ENCODE assay signal across 10 mouse cellular contexts in genomic region chr2:76087170-76087569, GRCm38 (mm10).
A peak's percentile ranks its signal among the peaks of the same experiment; 100 is the strongest.
DNase-seq lines count a peak whose midpoint lies in the region.
"Had no signal": no experiment of that assay in that cellular context is flagged by ENCODE, and none has a peak within 500 bp of the region (broad histone marks: within the 10 kb centered on the region; RNA-seq: fewer than 3 reads in every experiment).

No protein-coding gene starts in this region.

- peak; percentile 68 to 72 for DNase-seq in cerebellum, postnatal 14 days
- no peak for DNase-seq in cerebellum, adult 8-10 months
- DNase-seq in kidney, postnatal 25 days, result peak; percentile 27 to 38
- no peak for DNase-seq in kidney, adult 18-20 months
- DNase-seq in ovary, adult 18-20 months (ENCODE audit: low spot score), result peak; percentile 67
- no peak for DNase-seq in ovary, postnatal 10 days (ENCODE audit: low spot score)
- DNase-seq in testis, postnatal 14 days (ENCODE audit: low spot score), result peak; percentile 65
- DNase-seq in layer of hippocampus, adult 9-10 months (ENCODE audit: low spot score), result no peak
- DNase-seq: spleen, adult 18-20 months; thymus, postnatal 4 days had no signal

Comparison
In these comparisons a context has a peak if more than half of its experiments do, and no peak if none do; other contexts are left out.
1. DNase-seq: peak in cerebellum, postnatal 14 days (2 of 2), kidney, postnatal 25 days (2 of 2), ovary, adult 18-20 months (single experiment) and testis, postnatal 14 days (single experiment); none in cerebellum, adult 8-10 months (single experiment), kidney, adult 18-20 months (single experiment), ovary, postnatal 10 days (single experiment) and layer of hippocampus, adult 9-10 months (single experiment).